Mouse (Mus musculus) ovary, postnatal 36 days (tissue): ENCODE measurements around the gene Abraxas2.
A peak's percentile ranks its signal among the peaks of the same experiment; 100 is the strongest.

ENCODE experiments used
- DNase-seq: peaks from one replicate; pipeline ENCODE4 v3.0.0; 2022; ENCODE audit warnings: low spot score, mixed read lengths

Abraxas2 gene

GRCm38 (mm10) chr7:132859042-132859958, at the start of gene Abraxas2:
Gene Abraxas2 (plus strand): TSS chr7:132859225.
- DNase-seq, result peak; percentile 88

- DNase-seq, result no peak
These were observed 49.3 kb upstream of the Abraxas2 start for GRCm38 (mm10) chr7:132809721-132810120.

GRCm38 (mm10) chr7:132810368-132810767, 48.7 kb upstream of the Abraxas2 start:
- peak; percentile 54 for DNase-seq

DNA sequence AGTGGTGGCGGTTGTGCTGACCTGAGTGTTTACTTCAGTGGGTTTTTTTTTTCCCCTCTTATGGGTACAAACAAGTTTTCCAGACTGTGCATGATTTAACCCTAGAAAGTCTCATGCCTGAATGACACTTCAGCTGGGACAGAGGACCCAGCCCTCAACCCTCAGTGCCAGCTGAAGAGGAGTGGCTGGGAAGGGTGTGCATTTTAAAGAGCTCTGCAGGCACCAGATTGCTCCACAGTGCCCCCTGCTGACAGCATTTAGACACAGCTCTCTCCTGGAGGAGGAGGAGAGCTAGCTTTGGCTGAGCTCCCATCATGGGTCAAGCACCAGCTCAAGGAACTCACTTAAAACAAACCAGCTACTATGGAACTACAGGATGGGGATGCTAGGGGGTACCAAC, 48.1 kb upstream of the Abraxas2 start:
- DNase-seq, result peak; percentile 88

DNA sequence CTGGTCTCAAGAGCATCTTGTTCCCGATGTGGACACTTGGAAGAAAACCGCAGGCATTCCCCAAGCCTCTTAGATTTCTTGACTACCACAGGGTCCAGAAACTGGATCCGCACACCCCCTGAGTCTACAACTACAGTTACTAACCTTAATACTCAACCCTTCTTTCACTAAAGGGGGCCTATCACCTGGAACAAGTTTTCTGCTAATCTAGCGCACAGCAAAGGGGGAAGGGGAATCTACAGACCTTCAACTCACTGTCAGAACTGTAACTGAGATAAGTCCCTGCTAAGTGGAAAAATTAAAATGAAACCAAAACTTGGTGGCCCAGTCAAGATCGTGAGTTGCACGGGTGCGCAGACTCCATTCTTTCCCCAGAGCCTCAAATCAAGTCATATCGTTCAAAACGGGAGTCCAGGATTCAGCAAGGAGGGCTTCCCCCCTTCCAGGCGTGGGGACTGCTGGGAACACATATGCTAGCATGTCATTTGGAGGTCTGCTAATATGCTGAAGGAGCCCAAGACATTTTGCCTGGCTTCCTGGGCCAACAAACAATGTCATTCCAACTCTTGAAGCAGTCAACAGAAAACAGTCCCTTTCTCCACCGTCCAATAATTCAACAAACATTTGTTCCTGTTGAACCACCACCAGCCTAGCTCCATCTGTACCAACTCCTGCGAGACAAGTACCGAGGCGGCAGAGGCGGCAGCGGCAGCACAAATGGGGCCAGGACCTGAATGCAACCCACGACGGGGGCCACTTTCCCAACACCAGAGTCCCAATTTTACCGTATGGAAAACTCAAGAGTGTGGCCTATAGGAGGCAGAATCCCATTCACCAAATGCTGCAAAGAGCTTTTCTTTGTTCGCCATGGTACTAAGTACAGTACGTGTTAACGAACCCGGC, 47.1 kb upstream of the Abraxas2 start:
- DNase-seq, result peak; percentile 30

GRCm38 (mm10) chr7:132812619-132813415, 46.2 kb upstream of the Abraxas2 start:
- DNase-seq, result peak; percentile 65

DNA sequence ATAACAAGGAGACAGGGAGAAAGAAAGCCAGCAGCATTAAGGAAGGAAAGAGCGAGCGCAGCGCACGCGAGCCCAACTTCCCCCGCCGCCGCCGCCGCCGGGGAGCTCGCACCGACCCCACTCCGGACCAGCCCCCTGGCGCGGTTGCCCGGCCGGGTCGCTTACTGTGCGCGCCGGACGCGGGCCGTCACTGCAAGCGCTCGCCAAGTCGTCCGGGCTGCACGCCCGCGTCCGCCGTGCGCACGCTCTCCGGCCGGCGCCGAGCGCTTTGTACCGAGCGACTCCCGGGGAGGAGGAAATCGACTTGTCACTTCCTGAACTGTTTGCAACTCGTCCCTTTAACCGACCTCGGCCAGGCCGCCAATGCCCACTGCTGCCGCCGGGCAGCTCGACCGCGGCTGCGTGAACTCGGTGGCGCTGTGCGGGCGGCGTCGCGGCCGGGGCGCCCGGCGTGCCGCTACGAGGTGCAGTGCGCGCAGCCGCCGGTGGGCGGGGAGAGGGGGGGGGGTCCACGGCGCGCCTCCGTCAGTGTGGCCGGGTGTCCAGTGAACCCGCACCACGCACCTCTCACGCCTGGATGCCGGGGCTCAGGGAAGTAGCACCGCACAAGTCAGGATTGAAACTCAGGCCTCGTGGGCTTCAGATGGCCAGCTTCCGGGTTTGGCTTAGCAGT, 45.5 kb upstream of the Abraxas2 start, which contains the start of gene Fam53b:
TSS of gene Fam53b (minus strand) at position 471 of the 673 bp plus-strand sequence.
- DNase-seq, result peak; percentile 77

GRCm38 (mm10) chr7:132814089-132814450, 45.0 kb upstream of the Abraxas2 start:
- DNase-seq, result no peak

- DNase-seq, result no peak
These were observed 43.9 kb upstream of the Abraxas2 start for GRCm38 (mm10) chr7:132815081-132815480.

DNA sequence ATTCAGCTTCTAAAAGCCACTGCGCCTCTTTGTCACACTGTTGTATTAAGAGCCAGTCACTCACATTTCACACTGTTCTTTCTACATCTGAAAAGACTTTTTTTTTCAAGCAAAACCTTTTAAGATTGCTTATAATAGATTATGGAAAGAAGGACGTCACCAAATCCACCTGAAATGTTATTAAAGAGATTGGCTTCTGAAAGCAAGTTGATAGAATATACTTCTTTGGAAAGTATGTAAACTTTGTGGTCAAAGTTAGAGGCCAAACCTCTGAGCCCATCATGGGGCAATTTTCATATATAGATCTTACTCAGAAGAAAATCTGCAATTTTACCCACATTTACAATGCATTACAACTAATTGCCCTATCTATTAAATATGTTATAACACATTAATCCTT, 42.5 kb upstream of the Abraxas2 start:
- DNase-seq, result no peak

GRCm38 (mm10) chr7:132817056-132817455, 42.0 kb upstream of the Abraxas2 start:
- no peak for DNase-seq

DNA sequence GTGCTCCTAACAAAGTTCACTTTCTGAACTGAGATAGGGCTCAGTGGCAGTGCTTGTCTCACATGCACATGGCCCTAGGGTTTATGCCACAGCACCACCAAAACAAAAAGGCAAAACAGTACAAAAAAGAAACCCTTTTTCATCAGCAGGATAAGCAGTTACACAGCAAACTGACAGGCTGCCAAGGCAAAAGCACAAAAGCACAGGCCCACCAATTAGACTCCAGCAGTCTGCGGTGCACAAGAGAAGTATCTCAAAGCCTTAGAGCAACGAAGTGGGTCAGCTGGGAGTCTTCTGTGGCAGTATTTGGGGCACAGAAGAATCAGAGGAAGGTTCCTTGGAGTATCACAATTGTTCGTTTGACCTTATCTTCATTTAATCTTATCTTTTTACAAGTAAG, 38.3 kb upstream of the Abraxas2 start:
- no peak for DNase-seq

DNA sequence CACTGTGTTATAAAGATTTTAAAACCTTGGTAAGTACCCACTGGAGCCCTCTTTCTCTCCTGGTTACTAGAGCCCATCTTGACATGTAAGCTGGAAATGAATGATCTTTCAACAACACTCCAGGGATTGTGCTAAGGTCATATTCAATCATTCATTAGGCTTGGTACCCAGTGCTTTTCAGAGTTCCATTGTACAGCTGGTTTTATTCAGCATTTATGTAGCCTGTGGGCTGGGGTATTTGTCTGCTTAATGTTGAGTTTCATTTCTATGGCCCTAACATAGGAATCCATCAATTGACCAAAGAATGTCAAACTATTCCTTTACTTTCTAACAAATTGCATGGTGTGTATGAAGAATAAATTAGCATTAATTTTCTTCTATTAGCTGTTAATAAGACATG, 35.2 kb upstream of the Abraxas2 start:
- no peak for DNase-seq

DNA sequence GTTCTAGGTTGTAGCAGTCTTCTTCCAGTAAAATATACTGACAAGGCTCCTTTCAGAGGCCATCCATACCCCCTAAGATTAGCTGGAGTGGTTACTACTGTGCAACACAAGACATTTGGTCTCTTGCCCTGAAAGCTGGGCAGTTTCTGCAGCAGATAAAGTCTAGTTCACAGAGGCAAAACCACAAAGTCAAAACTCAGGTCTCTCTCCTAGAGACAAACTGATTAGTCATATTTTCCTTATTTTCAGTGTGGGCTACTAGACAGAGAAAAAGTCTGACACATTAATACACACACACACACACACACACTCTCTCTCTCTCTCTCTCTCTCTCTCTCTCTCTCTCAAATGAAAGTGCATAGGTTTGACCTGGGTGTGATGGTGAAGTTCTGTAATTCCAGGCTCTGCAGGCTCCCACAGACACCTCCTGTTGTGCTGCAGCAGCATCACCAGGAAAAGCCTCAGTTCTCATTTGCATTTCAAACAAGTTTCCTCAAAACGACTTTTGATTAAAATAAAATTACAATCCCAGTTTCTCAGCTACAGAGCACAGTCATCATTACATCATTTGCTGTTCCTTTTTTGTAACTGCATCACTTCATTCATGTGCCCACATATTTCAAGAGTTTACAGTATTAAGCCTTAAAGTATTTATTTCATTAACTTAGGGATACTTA, 34.5 kb upstream of the Abraxas2 start:
- DNase-seq, result no peak

DNA sequence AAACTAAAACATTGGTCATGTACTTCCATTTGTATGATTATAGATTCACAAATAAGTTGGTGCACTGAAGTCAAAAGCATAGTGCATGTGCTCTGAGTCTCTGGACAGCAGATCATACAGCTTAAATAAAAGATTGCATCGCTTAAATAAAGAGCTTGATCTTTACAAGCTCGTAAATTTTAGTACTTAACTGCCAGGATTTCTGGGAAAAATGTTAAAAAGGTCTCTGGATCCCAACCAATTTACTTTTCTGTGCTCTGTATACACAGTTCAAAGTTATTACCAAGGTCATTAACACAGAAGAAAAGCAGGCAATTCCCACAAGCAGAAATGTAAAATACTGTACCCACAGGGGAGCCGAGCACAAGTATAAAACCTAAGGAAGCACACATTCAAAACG, 28.1 kb upstream of the Abraxas2 start:
- DNase-seq, result no peak

DNA sequence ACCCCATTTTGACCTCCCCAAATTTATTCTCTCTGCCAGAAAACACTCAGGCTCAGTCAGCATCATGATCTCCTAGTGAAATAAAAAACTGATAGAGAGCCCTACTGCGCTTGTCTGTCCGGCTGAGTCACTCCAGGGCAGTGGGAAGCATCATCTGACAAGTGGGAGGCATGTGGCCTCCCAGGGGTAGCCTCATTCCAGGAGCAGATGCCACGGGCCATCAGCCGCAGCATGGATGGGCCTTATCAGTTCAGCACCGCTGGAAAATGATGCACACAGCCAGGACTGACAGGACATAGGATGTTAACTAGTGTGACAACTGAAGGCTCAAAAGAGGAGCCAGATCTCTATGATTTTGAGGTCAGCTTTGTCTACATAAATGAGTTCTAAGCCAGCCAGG, 17.7 kb upstream of the Abraxas2 start:
- no peak for DNase-seq

- no peak for DNase-seq
These were observed 16.6 kb upstream of the Abraxas2 start for GRCm38 (mm10) chr7:132842455-132842854.

DNA sequence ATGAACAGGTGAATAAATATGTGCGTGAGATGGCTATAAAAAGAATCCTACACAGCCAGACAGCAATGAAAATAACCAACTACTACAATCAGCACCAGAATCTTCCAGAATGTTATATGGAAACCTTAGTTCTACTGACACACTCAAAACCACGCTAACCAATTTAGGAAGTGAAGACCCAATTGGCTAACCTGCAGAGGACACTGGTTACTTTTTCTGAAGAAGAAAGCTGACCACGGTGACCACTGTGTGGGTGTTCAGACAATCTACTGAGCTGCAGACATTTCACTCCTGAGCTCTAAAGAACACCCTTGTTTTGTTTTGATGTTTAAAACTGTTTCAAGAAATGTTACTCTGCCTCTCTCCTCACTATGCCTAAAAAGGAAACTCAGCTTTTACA, 15.9 kb upstream of the Abraxas2 start:
- DNase-seq, result no peak

DNA sequence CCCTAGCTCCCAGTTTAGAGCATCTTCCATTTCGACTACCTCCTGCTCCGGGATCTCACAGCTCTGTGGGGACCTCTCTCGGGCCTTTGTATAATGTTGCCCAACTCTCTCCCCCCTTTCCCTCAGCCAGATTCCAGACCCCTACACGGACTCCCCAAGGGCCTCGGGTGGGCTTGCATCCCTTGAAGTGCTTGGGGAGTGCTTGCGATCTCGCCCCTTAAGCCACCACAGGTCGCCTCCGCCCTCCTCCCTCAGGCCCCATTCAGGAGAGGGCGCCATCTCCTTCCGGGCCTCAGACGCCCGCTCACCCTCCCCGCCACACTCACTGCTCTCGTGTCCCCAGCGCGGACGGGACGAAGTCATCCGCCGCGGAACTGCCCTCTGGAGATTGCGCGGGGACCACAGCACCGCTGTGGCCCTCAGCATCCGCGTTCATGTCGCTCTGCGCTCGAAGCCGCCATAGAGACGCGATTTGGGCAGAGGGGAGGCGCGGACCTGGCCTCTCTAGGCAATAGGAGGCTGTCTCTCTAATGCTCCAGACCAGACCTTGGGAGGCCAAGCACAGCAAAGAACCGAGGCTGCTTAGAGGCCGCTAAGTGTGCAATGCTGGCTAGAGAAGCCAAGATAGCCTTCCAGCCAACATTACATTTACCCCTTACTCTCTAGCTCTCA, 6.7 kb upstream of the Abraxas2 start, which contains the start of gene Eef1akmt2:
TSS of gene Eef1akmt2 (minus strand) at position 501 of the 672 bp plus-strand sequence.
- peak; percentile 83 for DNase-seq

GRCm38 (mm10) chr7:132853361-132853760, 5.7 kb upstream of the Abraxas2 start:
- DNase-seq, result no peak
